Mouse (Mus musculus) hindbrain, embryonic 13.5 days (tissue): ENCODE data around the gene Cdyl. TPM values are rescaled to one million over a fixed set of nuclear protein-coding genes. Genes with fewer than 3 reads are reported as not detected.

Source experiments
- ATAC-seq: fragments of 200-750 bp; cut with Nextera tagmentation; 2 replicates; pipeline ENCODE4 v1.8.0; 2017; ENCODE audit warnings: moderate TSS enrichment; ENCODE audit not compliant: low FRiP score
- H3K27ac ChIP-seq: fragments of 300-500 bp; sonication (generic); 2 replicates; pipeline ENCODE4 v1.5.1; 2015; ENCODE audit warnings: inconsistent platforms, mild to moderate bottlenecking, moderate library complexity
- H3K27me3 ChIP-seq: fragments of 300-500 bp; sonication (generic); 2 replicates; pipeline ENCODE4 v1.6.1; 2015; ENCODE audit warnings: mild to moderate bottlenecking, inconsistent platforms
- H3K36me3 ChIP-seq: fragments of 300-500 bp; sonication (generic); 2 replicates; pipeline ENCODE4 v1.6.1; 2015; ENCODE audit warnings: mild to moderate bottlenecking, inconsistent platforms
- H3K4me1 ChIP-seq: fragments of 300-500 bp; sonication (generic); replicated peaks from 2 replicates; pipeline ENCODE4 v1.6.1; 2015; ENCODE audit warnings: inconsistent platforms
- H3K4me2 ChIP-seq: fragments of 300-500 bp; sonication (generic); 2 replicates; pipeline ENCODE4 v1.6.1; 2015; ENCODE audit warnings: inconsistent platforms, mild to moderate bottlenecking, moderate library complexity
- H3K4me3 ChIP-seq: fragments of 300-500 bp; sonication (generic); 2 replicates; pipeline ENCODE4 v1.5.1; 2015; ENCODE audit warnings: mild to moderate bottlenecking, inconsistent platforms
- H3K9ac ChIP-seq: fragments of 300-500 bp; sonication (generic); 2 replicates; pipeline ENCODE4 v1.6.1; 2015; ENCODE audit warnings: mild to moderate bottlenecking, inconsistent platforms
- H3K9me3 ChIP-seq: fragments of 300-500 bp; sonication (generic); 2 replicates; pipeline ENCODE4 v1.6.1; 2016; ENCODE audit warnings: inconsistent platforms
- WGBS: fragments of 180-500 bp; shearing (Covaris S2); methylation state at CpG from one replicate; pipeline ENCODE4 v1.1.7; 2015; 5-methylcytosine and 5-hydroxymethylcytosine counted together
- polyA plus RNA-seq: library from polyadenylated mRNA; unstranded; fragments of >200 nt; fragmentation: Nextera tagmentation; extraction: Ambion mirVana; gene quantifications from 2 replicates; pipeline ENCODE4 v1.2.1, GENCODE M21; 2015

Cdyl gene
- polyA plus RNA-seq, 1 experiment from 2014 or later = 5.8 TPM

DNA sequence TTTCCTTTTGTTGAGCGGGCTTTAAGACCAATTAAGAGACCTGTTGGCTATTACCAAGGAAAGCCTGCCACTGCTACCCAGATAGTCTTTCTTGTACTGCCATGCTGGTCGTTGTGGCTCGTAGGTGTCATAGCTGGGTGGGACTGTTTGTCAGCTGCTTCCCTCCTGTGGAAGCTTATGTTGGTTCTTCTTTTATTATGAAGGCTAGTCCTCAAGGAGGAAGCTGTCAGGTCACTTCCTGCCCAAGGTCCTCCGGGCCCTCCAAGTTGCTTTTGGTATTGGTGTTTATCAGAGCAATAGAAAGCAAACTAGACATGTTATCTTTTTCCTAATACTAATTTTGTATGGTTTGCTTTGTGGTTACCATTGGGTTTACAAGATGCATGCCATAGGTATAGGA is 89.6 kb downstream of the Cdyl start:
- 96% methylated on average over 4 of the region's 4 CpGs for WGBS
- no peak overlapping the region for H3K27ac ChIP-seq
- H3K36me3 ChIP-seq = 0 out of 2 replicates have a peak, but pooled peaks cover 10% of the 10 kb centered on the region
- no peaks in the 10 kb centered on the region for H3K27me3 ChIP-seq
- H3K4me3 ChIP-seq = no peak overlapping the region
- H3K9ac ChIP-seq = no peak overlapping the region
- no peak for ATAC-seq
- H3K4me2 ChIP-seq = no peak overlapping the region
- H3K9me3 ChIP-seq = peaks cover 20% of the 10 kb centered on the region
- 0 out of 2 replicates have a peak, but pooled peaks cover under 1% of the 10 kb centered on the region for H3K4me1 ChIP-seq

DNA sequence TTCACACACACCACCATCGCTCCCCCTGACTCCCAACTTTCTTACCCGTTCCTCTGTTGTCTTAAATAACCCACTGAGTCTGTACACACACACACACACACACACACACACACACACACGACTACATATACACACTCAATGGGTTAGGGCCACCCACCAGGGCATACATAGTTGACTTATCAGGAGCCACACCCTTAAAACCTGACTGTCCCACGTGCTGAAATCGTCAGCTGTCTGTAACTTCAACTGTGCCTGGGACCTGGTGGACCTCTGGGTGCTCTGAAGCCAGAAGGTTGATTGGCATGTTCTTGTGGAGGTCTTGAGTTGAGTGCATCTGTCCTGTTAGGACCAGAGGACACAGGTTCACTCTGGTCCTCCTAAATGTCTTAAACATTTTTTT is 90.0 kb downstream of the Cdyl start:
- Histone ChIP-seq H3K9me3 (peaks cover 20% of the 10 kb centered on the region), H3K9ac (no peak overlapping the region), H3K36me3 (0 out of 2 replicates have a peak, but pooled peaks cover 10% of the 10 kb centered on the region), H3K27ac (no peak overlapping the region), H3K4me1 (0 out of 2 replicates have a peak, but pooled peaks cover 4% of the 10 kb centered on the region), H3K4me2 (no peak overlapping the region), H3K27me3 (no peaks in the 10 kb centered on the region), H3K4me3 (no peak overlapping the region)
- ATAC-seq = no peak
- whole genome bisulfite sequencing = 85% methylated on average over 5 of the region's 5 CpGs

- H3K36me3 ChIP-seq = 0 out of 2 replicates have a peak, but pooled peaks cover 3% of the 10 kb centered on the region
- H3K9ac ChIP-seq = no peak overlapping the region
- H3K4me3 ChIP-seq = no peak overlapping the region
- no peak for ATAC-seq
- 88% methylated on average over 7 of the region's 7 CpGs for WGBS
- 0 out of 2 replicates have a peak, but pooled peaks cover 4% of the 10 kb centered on the region for H3K4me1 ChIP-seq
- H3K9me3 ChIP-seq = peaks cover 12% of the 10 kb centered on the region
- H3K4me2 ChIP-seq = no peak overlapping the region
- no peaks in the 10 kb centered on the region for H3K27me3 ChIP-seq
- no peak overlapping the region for H3K27ac ChIP-seq
These were observed 92.4 kb downstream of the Cdyl start for GRCm38 (mm10) chr13:35752046-35752445.

- Histone ChIP-seq H3K36me3 (no peaks in the 10 kb centered on the region), H3K27me3 (no peaks in the 10 kb centered on the region), H3K27ac (no peak overlapping the region), H3K9me3 (0 out of 2 replicates have a peak, but pooled peaks cover 3% of the 10 kb centered on the region), H3K4me2 (no peak overlapping the region), H3K9ac (no peak overlapping the region), H3K4me3 (no peak overlapping the region), H3K4me1 (0 out of 2 replicates have a peak, but pooled peaks cover 4% of the 10 kb centered on the region)
- WGBS = 97% methylated on average over 6 of the region's 6 CpGs
- no peak for ATAC-seq
These were observed 95.4 kb downstream of the Cdyl start for GRCm38 (mm10) chr13:35755002-35755401.

GRCm38 (mm10) chr13:35755655-35756283 is 96.1 kb downstream of the Cdyl start:
- H3K27ac ChIP-seq = no peak overlapping the region
- no peaks in the 10 kb centered on the region for H3K36me3 ChIP-seq
- H3K4me2 ChIP-seq = no peak overlapping the region
- ATAC-seq = no peak
- no peak overlapping the region for H3K9ac ChIP-seq
- H3K4me1 ChIP-seq = 0 out of 2 replicates have a peak, but pooled peaks cover 4% of the 10 kb centered on the region
- 0 out of 2 replicates have a peak, but pooled peaks cover 3% of the 10 kb centered on the region for H3K9me3 ChIP-seq
- 80% methylated on average over 8 of the region's 8 CpGs for WGBS
- no peak overlapping the region for H3K4me3 ChIP-seq
- no peaks in the 10 kb centered on the region for H3K27me3 ChIP-seq

DNA sequence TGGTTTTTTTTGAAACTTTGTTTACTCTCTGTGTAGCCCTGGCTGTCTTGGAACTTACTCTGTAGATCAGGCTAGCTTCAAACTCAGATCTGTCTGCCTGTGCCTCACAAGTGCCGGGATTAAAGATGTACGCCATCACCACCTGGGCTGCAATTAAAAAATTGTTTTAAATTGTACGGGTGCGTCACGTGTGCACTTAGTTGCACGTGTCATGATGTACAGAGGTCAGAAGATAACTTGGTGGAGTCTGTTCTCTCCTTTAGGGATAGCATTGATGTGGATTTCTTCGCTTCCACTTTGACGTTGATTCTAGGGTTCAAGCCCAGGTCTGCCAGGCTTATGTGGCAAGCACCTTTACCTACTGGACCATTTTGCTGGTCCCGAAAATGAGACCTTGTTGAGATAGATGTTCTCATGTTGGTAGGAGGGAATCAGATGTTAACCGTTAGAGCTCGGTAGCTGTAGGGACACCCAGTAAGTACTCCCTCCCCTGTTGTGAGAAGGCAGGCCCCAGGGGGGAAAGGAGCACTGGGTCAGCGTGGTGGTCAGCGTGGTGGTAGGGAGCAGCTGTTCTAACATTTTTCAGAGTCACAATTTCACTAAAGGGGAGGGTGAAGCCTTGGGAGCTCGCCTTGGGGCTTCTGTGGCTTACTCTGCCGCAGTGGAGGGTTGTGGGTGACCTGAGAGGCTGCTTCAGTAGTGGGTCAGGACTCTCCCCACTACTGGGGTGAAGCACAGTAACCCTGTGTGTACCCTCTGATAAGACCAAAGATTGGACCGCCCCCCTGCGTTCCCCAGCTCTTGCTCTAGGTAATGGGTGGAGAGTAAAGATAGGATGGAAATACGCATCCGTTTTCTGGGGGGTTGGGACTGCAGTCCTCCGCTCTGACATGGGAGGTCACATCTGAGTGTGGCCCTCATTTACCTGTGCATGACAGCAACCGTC is 97.0 kb downstream of the Cdyl start:
- H3K27ac ChIP-seq = no peak overlapping the region
- H3K4me3 ChIP-seq = no peak overlapping the region
- 0 out of 2 replicates have a peak, but pooled peaks cover 4% of the 10 kb centered on the region for H3K4me1 ChIP-seq
- H3K27me3 ChIP-seq = no peaks in the 10 kb centered on the region
- no peak overlapping the region for H3K9ac ChIP-seq
- no peak for ATAC-seq
- H3K4me2 ChIP-seq = no peak overlapping the region
- 0 out of 2 replicates have a peak, but pooled peaks cover 3% of the 10 kb centered on the region for H3K9me3 ChIP-seq
- 93% methylated on average over 21 of the region's 21 CpGs for WGBS
- H3K36me3 ChIP-seq = no peaks in the 10 kb centered on the region

DNA sequence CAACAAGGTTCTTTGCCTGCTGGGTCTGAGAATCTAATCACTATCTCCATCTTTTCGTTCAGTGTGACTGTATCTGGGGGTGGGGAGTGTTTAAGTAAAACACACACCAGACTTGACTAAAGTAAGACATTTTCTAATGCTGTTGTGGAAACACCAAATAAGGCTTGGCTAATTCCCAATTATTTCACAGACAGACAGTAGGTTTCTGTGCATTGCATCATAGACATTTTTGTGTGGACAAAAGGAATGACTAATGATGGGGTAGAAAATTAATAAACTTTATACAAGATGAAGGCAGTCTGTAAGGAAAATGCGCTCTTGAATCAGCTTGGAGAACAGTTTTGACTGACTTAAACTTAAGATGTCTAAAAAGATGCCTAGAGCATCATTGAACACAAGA is 100.7 kb downstream of the Cdyl start:
- Histone ChIP-seq H3K9ac (no peak overlapping the region), H3K9me3 (0 out of 2 replicates have a peak, but pooled peaks cover 3% of the 10 kb centered on the region), H3K36me3 (no peaks in the 10 kb centered on the region), H3K4me2 (no peak overlapping the region), H3K4me1 (peaks cover under 1% of the 10 kb centered on the region; the same call in 1 of the 2 replicates), H3K27me3 (no peaks in the 10 kb centered on the region), H3K4me3 (no peak overlapping the region), H3K27ac (no peak overlapping the region)
- ATAC-seq = no peak
- WGBS = 94% methylated on average over 2 of the region's 2 CpGs

DNA sequence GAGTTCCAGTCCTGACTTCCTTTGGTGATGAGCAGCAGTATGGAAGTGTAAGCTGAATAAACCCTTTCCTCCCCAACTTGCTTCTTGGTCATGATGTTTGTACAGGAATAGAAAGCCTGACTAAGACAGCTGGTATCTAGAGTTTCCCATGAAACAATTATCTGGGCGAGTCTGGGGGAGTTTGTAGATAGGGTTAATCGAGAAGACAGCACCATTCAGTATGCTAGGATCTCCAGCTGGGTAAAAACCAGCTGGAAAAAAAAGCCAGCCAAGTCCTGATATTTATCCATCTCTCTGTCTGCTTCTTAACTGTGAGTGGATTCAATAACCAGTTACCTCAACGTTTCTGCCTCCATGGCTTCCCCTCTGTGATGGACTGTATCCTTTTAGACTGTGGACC is 104.9 kb downstream of the Cdyl start:
- Histone ChIP-seq H3K9ac (no peak overlapping the region), H3K36me3 (no peaks in the 10 kb centered on the region), H3K4me1 (peaks cover 7% of the 10 kb centered on the region), H3K4me3 (no peak overlapping the region), H3K9me3 (no peaks in the 10 kb centered on the region), H3K4me2 (no peak overlapping the region), H3K27me3 (no peaks in the 10 kb centered on the region), H3K27ac (no peak overlapping the region)
- no peak for ATAC-seq
- WGBS = 58% methylated on average over 3 of the region's 3 CpGs

DNA sequence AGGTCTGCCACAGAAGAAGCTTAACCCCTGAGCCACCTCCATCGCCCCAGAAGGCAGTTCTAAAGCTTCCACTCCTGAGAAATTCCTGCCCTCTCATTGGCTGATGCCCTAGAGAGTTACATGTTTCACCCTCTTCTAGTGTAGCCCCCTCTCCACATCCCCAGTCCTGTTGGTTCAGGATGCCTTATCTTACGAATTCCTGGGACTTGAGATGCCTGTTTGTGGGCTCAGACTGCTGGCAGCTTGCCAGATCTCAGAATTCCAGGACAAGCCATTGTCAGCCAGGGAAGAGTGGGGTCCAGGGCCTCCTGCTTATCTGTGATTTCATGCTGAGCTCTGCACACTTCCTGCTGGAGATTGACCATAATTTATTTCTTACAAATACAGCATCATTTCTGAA is 106.2 kb downstream of the Cdyl start:
- no peak for ATAC-seq
- H3K9ac ChIP-seq = no peak overlapping the region

GRCm38 (mm10) chr13:35769673-35770072 is 110.0 kb downstream of the Cdyl start:
- Histone ChIP-seq H3K36me3 (no peaks in the 10 kb centered on the region), H3K4me2 (no peak overlapping the region), H3K27me3 (no peaks in the 10 kb centered on the region), H3K9ac (no peak overlapping the region), H3K27ac (no peak overlapping the region), H3K9me3 (no peaks in the 10 kb centered on the region), H3K4me1 (peaks cover 7% of the 10 kb centered on the region), H3K4me3 (no peak overlapping the region)
- ATAC-seq = no peak
- 57% methylated on average over 2 of the region's 2 CpGs for WGBS

More for the DNA sequence above, 106.2 kb downstream of the Cdyl start:
- H3K4me2 ChIP-seq = no peak overlapping the region
- H3K9me3 ChIP-seq = no peaks in the 10 kb centered on the region
- no peaks in the 10 kb centered on the region for H3K36me3 ChIP-seq
- no peak overlapping the region for H3K27ac ChIP-seq
- no peaks in the 10 kb centered on the region for H3K27me3 ChIP-seq
- no peak overlapping the region for H3K4me3 ChIP-seq
- H3K4me1 ChIP-seq = peaks cover 7% of the 10 kb centered on the region
- WGBS = 35% methylated on average over 2 of the region's 2 CpGs

- no peaks in the 10 kb centered on the region for H3K9me3 ChIP-seq
- no peaks in the 10 kb centered on the region for H3K36me3 ChIP-seq
- no peak overlapping the region for H3K4me3 ChIP-seq
- H3K4me1 ChIP-seq = peaks cover 6% of the 10 kb centered on the region
- no peak overlapping the region for H3K27ac ChIP-seq
- no peak overlapping the region for H3K9ac ChIP-seq
- H3K27me3 ChIP-seq = no peaks in the 10 kb centered on the region
- no peak overlapping the region for H3K4me2 ChIP-seq
- 93% methylated on average over 9 of the region's 9 CpGs for WGBS
- ATAC-seq = no peak
These were observed 110.8 kb downstream of the Cdyl start for GRCm38 (mm10) chr13:35770421-35770820.

DNA sequence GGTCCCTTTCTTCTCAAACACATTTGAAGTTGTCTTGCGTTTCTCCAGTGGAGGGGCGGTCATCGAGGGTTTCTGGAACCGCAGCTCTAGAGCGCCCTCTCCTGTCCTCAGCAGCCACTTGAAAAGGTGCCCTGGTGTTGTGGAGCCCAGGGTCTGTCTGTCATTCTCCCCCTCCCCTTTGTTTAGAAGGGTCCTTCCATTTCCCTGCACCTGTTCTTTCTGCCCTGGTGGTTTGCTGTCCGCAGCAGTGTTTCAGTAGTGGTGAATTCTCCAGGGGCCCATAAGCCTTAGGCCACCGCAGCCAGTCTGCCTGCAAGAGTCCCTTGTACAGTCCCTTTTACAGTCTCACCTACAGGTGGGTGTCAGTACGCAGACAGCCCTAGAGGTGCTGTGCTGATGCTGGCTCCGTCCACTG is 112.3 kb downstream of the Cdyl start:
- H3K4me1 ChIP-seq = no peaks in the 10 kb centered on the region
- no peaks in the 10 kb centered on the region for H3K9me3 ChIP-seq
- ATAC-seq = no peak
- H3K9ac ChIP-seq = no peak overlapping the region
- no peak overlapping the region for H3K4me2 ChIP-seq
- H3K27me3 ChIP-seq = no peaks in the 10 kb centered on the region
- H3K4me3 ChIP-seq = no peak overlapping the region
- WGBS = 68% methylated on average over 9 of the region's 9 CpGs
- no peaks in the 10 kb centered on the region for H3K36me3 ChIP-seq
- H3K27ac ChIP-seq = no peak overlapping the region
